Mouse (Mus musculus) lung, postnatal 0 days (tissue): ENCODE results near the gene Atp5mpl. TPM values are rescaled to one million over a fixed set of nuclear protein-coding genes. Genes with fewer than 3 reads are reported as not detected.
"Not testable (repeated sequence)": the region's sequence is repeated elsewhere in the genome, so short reads cannot be mapped to it uniquely, and the experiment has no call there.

Experiments
- ATAC-seq: fragments of 200-750 bp; cut with Nextera tagmentation; 2 replicates; pipeline ENCODE4 v1.8.0; 2017; ENCODE audit warnings: moderate library complexity
- DNase-seq: peaks from one replicate; pipeline ENCODE4 v3.0.0-alpha.2; 2016; ENCODE audit warnings: low spot score
- H3K27ac ChIP-seq: fragments of 300-500 bp; sonication (generic); 2 replicates; pipeline ENCODE4 v1.5.1; 2014; ENCODE audit warnings: antibody characterized with exemption, mild to moderate bottlenecking, low read length, mixed read lengths
- H3K27me3 ChIP-seq: fragments of 300-500 bp; sonication (generic); replicated peaks from 2 replicates; pipeline ENCODE4 v1.6.1; 2014; ENCODE audit warnings: low read length, mixed read lengths; ENCODE audit not compliant: insufficient read depth
- H3K36me3 ChIP-seq: fragments of 300-500 bp; sonication (generic); 2 replicates; pipeline ENCODE4 v1.6.1; 2014; ENCODE audit warnings: low read length, mixed read lengths; ENCODE audit not compliant: insufficient read depth
- H3K4me1 ChIP-seq: fragments of 300-500 bp; sonication (generic); 2 replicates; pipeline ENCODE4 v1.6.1; 2014; ENCODE audit warnings: antibody characterized with exemption, low read depth, low read length, mixed read lengths; ENCODE audit not compliant: insufficient read depth
- H3K4me2 ChIP-seq: fragments of 300-500 bp; sonication (generic); replicated peaks from 2 replicates; pipeline ENCODE4 v1.6.1; 2014; ENCODE audit warnings: low read depth, mild to moderate bottlenecking, low read length, moderate library complexity, mixed read lengths
- H3K4me3 ChIP-seq: fragments of 300-500 bp; sonication (generic); 2 replicates; pipeline ENCODE4 v1.5.1; 2014; ENCODE audit warnings: low read depth, low read length
- H3K9ac ChIP-seq: fragments of 300-500 bp; sonication (generic); replicated peaks from 2 replicates; pipeline ENCODE4 v1.6.1; 2014; ENCODE audit warnings: low read depth, mild to moderate bottlenecking
- H3K9me3 ChIP-seq: fragments of 300-500 bp; sonication (generic); 2 replicates; pipeline ENCODE4 v1.6.1; 2016; ENCODE audit warnings: low read length, mixed read lengths
- CTCF ChIP-seq: IDR thresholded peaks from 2 replicates; pipeline ENCODE4 v1.5.1; 2016; ENCODE audit warnings: antibody characterized with exemption, mild to moderate bottlenecking
- EP300 ChIP-seq: IDR thresholded peaks from 2 replicates; pipeline ENCODE4 v1.6.1; 2016; ENCODE audit warnings: antibody characterized with exemption, mild to moderate bottlenecking, control low read depth
- WGBS: fragments of 180-500 bp; shearing (Covaris S2); extraction: QIAGEN DNeasy Blood & Tissue Kit; methylation state at CpG from one replicate; pipeline ENCODE4 v1.1.7; 2014; 5-methylcytosine and 5-hydroxymethylcytosine counted together
- polyA plus RNA-seq: library from polyadenylated mRNA; unstranded; fragments of >200 nt; fragmentation: Nextera tagmentation; extraction: Ambion mirVana; gene quantifications from 2 replicates; pipeline ENCODE4 v1.2.1, GENCODE M21; 2015

Gene Atp5mpl
- polyA plus RNA-seq, 1 experiment from 2014 or later = 463 TPM

GRCm38 (mm10) chr12:111945115-111945514 lies 21.7 kb downstream of the Atp5mpl start:
- DNase-seq (peak; percentile 71), ATAC-seq (peak; percentile 62)
- H3K4me2 ChIP-seq = no peak overlapping the region
- 11% methylated on average over 8 of the region's 8 CpGs for WGBS
- H3K9me3 ChIP-seq = no peaks in the 10 kb centered on the region
- H3K36me3 ChIP-seq = no peaks in the 10 kb centered on the region
- no peak overlapping the region for H3K4me3 ChIP-seq
- peaks cover 23% of the 10 kb centered on the region for H3K4me1 ChIP-seq
- peak overlapping the region; percentile 91 for H3K27ac ChIP-seq
- TF ChIP-seq CTCF (no peak), EP300 (peak; percentile 92)
- no peak overlapping the region for H3K9ac ChIP-seq
- H3K27me3 ChIP-seq = no peaks in the 10 kb centered on the region

- WGBS = 49% methylated on average over 12 of the region's 20 CpGs
- not testable (repeated sequence) for H3K4me2 ChIP-seq, H3K4me3 ChIP-seq, H3K36me3 ChIP-seq, H3K9me3 ChIP-seq, H3K27me3 ChIP-seq, DNase-seq, H3K9ac ChIP-seq
- peak overlapping the region; percentile 91 for H3K27ac ChIP-seq
- peak; percentile 58 for ATAC-seq
- peaks cover 23% of the 10 kb centered on the region for H3K4me1 ChIP-seq
These were observed 22.5 kb downstream of the Atp5mpl start for GRCm38 (mm10) chr12:111944065-111944987.

GRCm38 (mm10) chr12:111943421-111944064 lies 23.2 kb downstream of the Atp5mpl start:
- Histone ChIP-seq H3K4me3 (no peak overlapping the region), H3K36me3 (no peaks in the 10 kb centered on the region), H3K27ac (peak overlapping the region; percentile 57), H3K9me3 (no peaks in the 10 kb centered on the region), H3K4me2 (no peak overlapping the region; the same call in 1 of the 2 replicates), H3K9ac (no peak overlapping the region), H3K27me3 (no peaks in the 10 kb centered on the region), H3K4me1 (peaks cover 23% of the 10 kb centered on the region)
- no peak for DNase-seq
- WGBS = 57% methylated on average over 10 of the region's 10 CpGs
- no peak for ATAC-seq
- TF ChIP-seq EP300 = no peak
- no peak for TF ChIP-seq CTCF

GRCm38 (mm10) chr12:111938623-111939177 lies 28.1 kb downstream of the Atp5mpl start:
- TF ChIP-seq CTCF (no peak), EP300 (no peak)
- Histone ChIP-seq H3K27me3 (no peaks in the 10 kb centered on the region), H3K4me1 (peaks cover 28% of the 10 kb centered on the region), H3K4me3 (no peak overlapping the region), H3K4me2 (no peak overlapping the region), H3K9me3 (no peaks in the 10 kb centered on the region), H3K9ac (no peak overlapping the region), H3K27ac (peak overlapping the region; percentile 83), H3K36me3 (no peaks in the 10 kb centered on the region)
- WGBS = 29% methylated on average over 1 of the region's 1 CpGs
- peak; percentile 15; the same call in 1 of the 2 replicates for ATAC-seq
- no peak for DNase-seq

- no peaks in the 10 kb centered on the region for H3K36me3 ChIP-seq
- no peak overlapping the region for H3K4me3 ChIP-seq
- H3K27ac ChIP-seq = peak overlapping the region; percentile 83
- H3K9me3 ChIP-seq = no peaks in the 10 kb centered on the region
- TF ChIP-seq CTCF (no peak), EP300 (peak; percentile 71)
- H3K27me3 ChIP-seq = no peaks in the 10 kb centered on the region
- H3K4me2 ChIP-seq = 0 out of 2 replicates have a peak overlapping the region, but pooled peaks have one; percentile 17
- H3K9ac ChIP-seq = no peak overlapping the region
- 21% methylated on average over 24 of the region's 24 CpGs for WGBS
- peaks cover 32% of the 10 kb centered on the region for H3K4me1 ChIP-seq
- ATAC-seq = peak; percentile 89
- peak; percentile 87 for DNase-seq
These were observed 29.8 kb downstream of the Atp5mpl start for GRCm38 (mm10) chr12:111936706-111937550.
